Mouse (Mus musculus) right cerebral cortex, postnatal 36 days (tissue): ENCODE measurements around the gene Ghitm.
A peak's percentile ranks its signal among the peaks of the same experiment; 100 is the strongest.
"Not testable (repeated sequence)": the region's sequence is repeated elsewhere in the genome, so short reads cannot be mapped to it uniquely, and the experiment has no call there.

Experiments
- DNase-seq, 2 experiments: peaks; one replicate each; pipeline ENCODE4 v3.0.0; 2022; ENCODE audit warnings: low spot score in 2 of 2, mixed read lengths in 1 of 2

The Ghitm gene

DNA sequence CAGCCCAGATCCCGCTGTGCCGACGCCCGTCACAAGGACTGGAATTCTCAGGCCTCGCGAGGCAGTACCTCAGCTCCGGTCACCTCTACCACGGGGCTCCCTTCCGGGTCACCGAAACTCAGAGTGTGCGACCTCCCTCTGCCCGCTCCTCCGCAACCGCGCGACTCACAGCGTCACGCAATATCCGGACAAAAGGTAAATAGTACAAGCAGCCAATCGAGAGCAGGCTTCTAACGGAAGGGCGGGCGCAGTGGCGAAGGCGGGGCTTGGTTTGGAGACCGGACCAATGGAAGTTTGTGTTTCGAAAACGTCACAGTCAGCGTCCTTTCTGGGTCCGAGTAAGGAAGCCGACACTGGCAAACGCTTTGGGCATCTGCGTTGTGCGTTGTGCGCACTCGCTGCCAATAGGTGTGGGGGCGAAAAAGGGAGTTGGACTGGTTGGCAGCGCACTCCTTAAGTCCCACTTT is at the start of gene Ghitm:
Ghitm (minus strand) TSS at position 146 of the 467 bp plus-strand sequence.
- peak; percentile 99 for DNase-seq

DNA sequence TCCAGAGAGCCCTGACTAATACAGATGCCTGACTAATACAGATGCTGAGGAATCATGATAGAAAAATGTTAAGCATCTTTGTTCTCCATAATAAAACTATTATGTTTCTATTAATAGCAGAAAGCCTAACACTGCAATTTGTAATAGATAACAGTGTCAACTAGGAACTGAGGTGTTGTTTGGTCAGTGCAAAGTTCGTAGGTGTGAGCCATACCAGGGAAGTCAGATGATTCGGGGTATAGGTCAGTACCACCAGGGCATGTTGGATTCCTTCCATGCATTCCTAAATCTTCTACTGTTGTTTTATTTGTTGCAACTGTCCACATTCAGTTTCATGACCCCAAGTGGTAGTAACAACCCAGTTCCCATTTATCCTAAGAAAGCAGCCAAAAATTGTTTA is 49.8 kb upstream of the Ghitm start:
- no peak for DNase-seq

DNA sequence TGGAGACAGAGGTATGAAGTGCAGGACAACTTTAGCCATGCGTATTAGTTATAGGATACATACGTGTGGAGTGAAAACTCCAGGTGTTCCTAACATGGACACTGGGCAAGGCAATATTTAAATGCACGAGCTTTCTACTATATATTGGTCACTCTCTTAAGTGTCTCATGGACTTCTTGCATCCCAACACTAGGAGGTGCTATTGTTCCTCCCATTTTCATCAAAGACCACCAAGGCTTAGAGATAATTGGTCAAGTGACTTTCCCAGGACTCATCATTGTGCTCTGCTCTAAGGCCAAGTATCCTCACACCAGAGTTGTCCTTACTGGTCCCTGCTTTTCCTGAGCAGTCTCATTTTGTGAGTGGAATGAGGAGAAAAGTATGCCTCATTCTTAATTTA is 39.4 kb upstream of the Ghitm start:
- DNase-seq = no peak

DNA sequence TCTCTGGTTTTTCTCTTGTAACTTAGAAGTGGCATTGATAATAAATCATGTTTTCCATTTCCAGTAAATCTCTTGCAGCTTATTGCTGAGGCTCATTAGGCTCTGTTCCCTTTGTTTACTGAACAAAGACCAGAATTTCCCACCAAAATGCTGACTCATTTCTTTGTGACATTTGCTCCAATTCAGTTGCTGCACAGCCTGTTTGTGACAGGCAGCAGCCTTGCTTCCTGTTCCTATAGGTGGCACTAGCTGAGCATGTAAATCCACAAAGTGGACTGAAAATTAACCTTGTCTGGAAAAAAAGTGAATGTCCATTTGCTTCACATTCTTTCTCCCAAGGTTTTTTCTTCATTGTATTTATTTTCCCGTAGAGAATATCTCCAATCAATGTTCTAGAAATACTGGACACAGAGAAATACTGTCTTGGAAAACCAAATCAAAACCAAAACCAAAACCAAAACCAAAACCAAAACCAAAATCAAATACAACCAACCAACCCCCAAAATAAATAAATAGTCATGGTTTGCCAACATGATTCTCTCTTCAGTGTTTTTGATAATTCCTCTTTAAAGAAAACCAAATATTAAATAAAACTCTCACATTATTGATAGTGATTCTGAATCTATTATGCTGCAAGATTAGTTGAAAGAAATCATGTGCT is 30.3 kb upstream of the Ghitm start:
- peak in 1 of 2 experiments; percentile 8 for DNase-seq

DNA sequence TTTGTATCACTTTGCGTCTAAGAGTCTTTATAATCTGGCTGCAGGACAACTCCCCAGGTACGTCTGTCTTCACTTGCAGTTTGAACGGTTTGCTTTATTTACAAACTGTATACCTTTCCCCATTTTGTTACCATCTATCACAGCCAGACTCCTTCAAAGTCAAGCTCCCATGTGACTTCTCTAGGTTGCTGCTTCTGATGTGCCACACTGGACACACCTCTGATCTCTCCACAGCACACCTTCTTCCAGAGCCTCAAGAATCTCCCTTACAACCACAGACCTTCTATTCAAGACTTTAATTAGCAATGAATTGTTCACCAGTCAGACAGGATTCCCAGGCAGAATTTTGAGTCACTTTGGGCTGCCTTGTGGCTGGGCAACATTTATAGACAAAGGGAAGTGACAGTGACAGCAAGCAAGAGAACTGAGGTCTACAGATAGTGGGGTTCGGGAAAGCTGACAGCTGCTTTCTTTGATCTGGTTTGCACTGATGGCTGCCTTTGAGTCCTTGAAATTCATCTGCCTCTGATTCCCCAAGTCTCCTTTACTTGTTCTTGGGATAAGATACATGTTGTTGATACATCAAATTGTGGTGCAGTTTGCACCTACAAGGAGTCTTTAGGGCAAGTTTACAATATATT is 29.4 kb upstream of the Ghitm start:
- no peak for DNase-seq

DNA sequence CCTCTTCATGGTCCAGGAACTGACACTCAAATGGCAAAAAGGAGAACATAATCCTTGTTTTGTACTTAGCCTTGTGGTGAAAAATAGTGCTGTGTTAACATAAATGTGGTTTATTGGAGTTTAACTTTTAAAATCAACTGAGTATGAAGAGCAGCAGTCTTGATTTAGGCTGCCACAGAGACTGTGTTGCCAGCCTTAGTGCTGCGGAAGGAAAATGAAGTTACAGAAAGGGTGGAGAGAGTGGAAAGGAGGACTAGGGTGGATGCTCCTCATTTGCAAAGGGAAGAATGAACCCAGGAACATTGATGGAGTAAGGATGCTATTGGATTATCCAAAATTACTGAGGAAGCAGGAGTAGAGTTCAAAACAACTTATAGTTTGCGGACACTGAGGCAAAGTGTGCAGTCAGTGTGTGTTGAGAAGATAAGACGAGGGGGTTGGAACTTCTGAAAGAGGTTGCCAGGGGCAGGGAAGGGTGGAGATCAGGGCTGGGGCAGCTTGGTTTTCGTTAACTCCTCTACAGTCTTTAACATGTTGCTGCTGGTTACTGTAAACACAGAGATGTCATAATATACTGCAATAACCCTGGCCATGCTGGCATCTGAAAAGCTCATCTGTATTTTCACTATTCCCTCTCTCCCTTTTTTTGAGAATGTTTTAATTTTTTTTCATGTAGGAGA is 28.3 kb upstream of the Ghitm start:
- DNase-seq = no peak

DNA sequence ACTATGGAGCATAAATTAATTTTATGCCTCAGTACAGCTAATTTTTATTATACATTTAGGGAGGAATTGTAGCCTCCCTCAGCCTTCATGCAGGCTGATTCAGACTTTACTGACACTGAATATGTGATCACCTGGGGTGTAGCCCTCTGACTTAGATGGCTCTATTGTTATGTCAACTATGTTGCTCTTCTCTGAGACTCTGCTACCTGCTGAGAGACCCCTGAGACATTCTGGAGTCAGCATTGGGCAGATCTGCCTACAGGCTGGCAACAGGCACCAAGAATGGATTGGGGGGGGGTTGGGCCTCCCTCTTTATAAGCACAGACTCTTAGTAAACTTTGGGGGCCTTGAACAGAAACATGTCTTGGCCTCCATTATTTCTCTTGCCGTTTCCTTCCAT is 19.3 kb upstream of the Ghitm start:
- no peak for DNase-seq

DNA sequence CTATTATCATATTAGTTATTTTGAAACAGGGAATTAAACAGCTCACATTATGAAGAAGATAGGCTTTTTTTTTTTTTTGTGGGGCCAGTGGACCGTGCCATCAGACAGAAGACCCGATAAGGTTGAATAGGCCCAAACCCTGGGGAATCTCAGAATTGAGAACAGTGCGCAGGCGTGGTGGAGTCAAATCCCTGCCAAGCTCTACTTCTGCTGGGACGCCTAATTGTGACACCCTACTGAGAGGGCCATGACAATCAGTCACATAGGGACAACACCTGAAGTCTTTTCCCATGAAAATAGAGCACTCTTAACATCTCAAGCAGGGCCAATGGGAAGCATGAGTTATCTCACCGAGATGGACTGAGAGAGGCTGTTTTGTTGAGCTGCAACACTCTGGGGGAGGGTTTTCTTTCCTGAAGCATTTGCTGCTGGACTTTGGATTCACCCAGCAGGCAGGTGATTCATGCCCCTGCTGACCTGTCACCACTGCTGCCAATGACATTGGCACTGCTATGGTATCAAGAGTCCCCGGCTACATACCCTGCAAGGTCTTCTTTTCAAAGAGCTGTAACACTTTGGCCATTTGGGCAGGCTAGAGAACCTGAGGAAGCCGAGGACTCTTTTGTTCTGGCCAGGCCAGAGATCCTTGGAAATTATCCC is 4.1 kb upstream of the Ghitm start:
- no peak for DNase-seq

DNA sequence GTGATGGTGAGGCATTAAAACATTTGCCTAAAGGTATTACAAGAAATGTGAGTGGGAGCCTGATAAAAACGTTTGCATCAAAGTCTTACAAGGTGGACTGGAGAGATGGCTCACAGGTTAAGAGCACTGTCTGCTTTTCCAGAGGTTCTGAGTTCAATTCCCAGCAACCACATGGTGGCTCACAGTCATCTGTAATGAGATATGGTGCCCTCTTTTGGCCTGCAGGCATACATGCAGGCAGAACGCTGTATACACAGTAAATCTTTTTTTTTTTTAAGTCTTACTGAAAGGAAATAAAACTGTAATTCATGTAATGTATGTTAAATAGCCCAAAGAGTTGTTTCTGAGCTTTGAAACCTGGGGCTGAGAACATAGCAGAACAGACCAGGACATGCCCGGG is 2.5 kb upstream of the Ghitm start:
- DNase-seq = not testable (repeated sequence)

DNA sequence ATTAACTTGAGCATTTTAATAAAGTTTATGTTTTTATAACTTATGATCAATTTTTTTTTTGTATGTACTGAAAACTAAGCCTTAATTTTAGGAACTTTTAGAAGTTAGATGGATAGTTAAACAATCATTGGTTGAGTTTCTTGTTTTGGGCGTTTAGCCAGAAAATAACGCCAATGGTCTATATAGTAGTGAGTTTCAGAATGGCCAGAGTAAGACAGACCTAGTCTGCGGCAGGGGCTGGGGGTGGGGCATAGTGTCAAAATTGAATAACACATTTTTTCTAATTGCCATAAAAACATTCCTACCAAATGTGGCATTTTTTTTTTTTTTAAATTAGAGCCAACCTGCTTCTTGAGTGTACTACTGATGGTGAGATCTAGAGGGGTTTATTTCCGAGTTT is 1.0 kb upstream of the Ghitm start:
- DNase-seq = no peak

DNA sequence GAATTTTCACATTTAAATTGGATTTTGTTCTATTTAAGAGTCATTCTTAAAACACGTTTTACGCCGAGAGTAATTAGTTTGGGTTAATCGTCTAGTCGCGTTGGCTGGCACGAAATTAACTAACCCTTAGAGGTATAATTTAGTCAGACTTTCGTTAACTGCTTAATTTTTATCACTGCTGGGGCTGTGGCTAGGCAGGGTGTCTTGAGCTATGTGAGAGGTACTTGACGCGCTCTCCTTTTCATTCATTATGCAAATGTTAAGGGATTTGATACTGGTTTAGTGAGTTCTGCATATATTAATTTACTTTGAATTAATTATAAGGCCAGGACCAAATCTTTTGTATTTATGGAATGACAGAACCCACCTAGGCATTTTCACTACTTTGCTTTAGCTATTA is 599 bp upstream of the Ghitm start:
- no peak for DNase-seq

DNA sequence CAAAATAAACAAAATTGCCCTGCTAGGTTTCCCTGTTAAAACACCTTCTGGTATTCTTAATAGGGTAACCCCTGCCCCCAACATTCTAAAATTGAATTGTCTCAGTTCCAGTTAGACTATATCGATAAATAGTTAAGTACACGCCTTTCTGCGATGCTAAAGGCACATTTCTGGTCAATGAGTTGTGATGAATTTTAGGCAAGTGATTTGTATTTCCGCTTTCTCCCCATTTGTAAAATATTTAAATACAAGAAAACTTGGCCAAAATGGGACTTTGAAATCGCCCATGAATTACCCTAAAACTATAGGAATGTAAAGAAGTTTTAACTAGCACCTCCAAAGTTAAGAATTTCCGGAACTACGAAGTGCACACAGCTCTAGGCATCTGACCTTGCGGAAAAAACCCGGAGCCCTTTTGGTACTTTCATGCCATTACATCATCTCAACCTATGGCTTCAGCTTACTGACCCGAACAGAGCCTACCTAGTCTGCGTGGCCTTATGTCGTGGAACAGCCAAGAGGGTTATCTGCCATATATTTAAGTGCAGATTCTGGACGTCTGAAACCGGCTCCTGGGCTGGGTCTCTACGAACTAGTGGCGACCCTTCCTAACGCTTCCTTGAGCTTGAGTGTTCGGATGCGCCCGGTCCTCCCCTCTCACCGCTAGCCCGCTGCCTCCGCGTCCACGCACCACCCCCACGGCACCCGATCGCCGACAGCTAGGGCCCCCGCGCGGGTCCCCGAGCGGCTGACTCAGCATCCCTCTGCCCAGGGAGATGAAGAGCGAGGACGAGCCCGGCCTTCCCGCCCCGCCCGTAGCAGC is 557 bp downstream of the Ghitm start:
- peak in 1 of 2 experiments; percentile 28 for DNase-seq

DNA sequence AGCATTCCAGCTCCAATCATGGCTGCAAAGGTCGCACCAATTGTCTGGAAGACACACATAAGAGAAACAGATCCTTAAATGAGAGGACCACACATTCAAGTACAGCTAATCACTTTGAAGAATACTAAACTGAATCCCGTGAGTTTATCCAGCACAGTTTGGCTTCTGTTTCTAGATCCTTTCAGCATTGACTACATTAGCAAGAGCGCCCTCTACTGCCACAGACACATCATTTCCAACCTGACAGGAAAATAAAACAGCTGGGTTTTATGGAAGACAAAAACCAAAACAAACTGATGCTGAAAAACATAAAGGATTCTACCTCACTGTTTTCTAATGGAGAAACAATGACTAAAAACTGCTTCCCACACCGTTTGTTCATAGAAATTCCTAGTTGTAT is 7.4 kb downstream of the Ghitm start:
- DNase-seq = no peak

DNA sequence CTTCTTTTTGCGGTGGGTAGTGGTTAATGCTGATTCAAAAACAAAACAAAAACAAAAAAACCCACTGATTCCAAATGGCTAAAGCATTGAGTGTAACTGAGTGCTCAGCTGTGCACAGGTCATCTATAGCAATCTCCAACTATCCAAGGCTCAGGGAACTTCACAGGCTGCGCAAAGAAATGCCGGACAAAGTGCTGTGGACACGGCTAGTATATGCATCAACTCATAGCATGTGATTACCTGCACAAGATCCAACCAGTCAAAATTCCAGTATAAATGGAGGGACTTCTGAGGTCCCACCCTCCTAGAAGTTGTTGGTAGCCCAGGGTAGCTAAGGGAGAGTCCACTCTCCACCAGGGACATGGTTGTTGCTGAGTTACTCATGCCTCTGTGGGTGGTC is 15.8 kb downstream of the Ghitm start:
- DNase-seq = no peak

DNA sequence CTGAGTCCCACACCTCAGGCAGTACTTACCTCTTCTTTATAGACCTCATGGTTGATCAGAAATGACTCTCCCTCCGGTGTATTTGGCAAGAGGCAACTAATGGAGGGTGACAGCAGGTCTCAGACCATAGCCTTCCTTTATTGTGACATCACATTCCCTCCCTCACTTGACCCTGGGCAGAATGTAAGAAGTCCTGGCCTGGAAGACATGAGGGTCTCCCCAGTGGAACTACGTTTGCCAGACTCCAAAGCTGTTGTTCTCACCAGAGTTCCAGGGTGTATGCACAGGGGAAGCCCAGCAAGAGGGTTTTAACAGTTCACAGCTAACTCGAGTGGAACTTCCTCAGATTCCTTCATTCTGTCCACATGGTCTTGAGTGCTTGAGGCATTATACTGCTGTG is 21.1 kb downstream of the Ghitm start, which contains the start of gene 2610528A11Rik:
2610528A11Rik (minus strand) TSS at position 101 of the 400 bp plus-strand sequence.
- DNase-seq = no peak

DNA sequence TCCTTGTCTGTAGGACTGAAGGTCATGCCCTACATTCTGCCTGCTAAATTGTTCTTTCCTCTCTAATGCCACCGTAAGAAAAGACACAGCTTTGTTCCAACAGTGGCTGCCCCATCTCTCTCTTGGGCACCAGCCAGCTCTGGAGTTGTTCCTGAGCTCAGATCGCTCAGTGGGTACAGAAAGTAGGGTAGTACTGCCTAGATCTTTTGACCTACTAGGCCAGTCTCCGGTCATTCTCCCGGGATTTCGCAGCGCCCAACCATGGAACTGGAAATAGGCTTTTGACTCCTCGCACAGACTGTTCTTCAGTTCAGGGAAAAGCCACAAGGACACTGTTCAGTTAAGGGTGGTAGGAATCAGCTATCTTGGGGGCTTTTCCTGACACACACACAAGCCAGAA is 22.1 kb downstream of the Ghitm start:
- no peak for DNase-seq

DNA sequence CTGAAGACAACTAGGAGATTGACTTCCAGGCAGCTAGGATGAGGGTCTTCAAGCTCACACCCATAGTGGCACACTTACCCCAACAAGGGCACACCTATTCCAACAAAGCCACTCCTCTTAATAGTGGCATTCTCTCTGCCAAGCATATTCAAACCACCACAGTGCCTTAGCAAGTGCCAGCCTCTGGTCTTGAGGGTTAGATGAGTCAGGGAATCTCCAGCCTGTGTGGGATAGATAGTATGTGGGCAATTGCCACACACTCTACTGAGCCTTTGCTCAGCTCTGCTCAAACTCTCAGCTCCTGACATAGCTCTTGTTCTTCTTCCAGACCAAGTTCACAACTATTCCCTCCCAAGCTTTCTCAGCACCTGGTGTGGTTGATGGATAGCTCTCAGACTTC is 23.7 kb downstream of the Ghitm start:
- no peak for DNase-seq

DNA sequence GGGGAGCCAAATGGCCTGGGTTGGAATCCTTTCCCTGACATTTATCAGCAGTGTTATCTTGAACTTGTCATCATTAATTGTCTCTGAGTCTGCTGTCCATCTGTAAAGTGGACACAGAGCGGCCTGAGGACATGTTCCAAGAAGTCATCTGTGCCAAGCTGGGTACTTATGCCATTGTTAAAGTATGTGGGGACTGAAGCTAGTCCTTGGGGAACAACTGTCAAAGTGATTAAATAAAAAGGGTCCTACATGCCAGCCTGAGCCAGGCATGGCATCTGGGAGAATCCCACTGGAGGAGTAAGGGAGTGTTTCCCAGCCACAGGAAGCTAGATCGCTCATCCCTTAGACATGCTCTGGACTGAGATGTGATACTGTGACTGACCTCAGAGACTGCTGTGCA is 24.6 kb downstream of the Ghitm start:
- no peak for DNase-seq

DNA sequence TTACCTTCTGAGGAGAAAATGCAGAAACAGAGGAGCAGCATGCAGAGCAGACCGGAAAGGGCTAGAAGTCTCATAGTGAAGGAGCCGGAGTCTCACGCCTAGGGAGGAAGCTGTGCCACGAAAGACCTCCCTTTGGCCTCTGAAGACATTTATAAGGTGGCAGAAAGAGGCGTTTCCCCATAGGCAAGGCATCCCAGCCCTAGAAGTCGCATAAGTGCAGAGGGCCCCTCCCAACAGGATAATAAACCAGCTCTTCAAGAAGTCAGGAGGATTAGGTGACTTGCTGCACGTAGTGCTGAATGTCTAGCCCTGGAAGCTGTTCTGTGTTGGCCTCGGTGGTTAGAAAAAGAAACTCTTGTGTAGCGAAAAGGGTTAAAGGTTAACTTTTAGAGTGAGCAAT is 25.1 kb downstream of the Ghitm start:
- DNase-seq = no peak

DNA sequence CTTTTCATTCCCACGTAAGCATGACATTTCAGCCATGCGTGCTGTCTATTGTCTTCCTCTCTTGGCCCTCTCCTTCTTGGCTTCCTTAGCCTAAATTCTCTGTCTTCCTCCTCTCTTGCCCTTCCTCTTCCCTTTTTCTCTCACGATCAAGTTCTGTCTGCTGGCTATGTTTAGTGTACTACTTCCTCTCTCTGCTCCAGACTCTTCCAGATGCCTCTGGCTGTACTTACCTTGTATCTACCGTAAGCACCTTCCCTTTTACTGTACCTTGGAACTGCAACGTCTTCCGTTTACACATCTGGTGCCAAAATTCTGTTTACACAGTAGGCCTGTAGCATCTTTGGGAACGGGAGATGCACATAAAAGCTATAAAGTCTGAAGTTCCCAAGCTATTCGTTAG is 25.6 kb downstream of the Ghitm start:
- no peak for DNase-seq

DNA sequence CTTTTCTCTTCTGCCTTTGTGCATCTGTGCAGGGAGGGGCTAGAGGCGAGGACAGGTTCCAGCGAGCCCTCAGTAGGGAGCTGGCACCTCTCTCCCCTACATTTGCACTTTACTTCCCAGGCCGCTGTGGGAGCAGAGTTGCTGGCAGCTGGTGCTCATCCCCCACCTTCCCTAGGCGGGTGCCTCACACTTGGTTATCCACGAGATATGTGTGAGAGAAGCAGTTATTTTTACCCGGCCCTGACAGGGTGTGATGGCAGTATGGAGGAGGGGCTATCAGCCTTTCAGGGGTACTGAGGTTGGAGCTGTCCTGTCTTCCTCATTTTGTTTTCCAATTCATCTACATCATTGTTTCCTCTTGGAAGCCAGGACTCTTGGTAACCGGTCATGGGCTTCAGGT is 29.2 kb downstream of the Ghitm start:
- DNase-seq = no peak

DNA sequence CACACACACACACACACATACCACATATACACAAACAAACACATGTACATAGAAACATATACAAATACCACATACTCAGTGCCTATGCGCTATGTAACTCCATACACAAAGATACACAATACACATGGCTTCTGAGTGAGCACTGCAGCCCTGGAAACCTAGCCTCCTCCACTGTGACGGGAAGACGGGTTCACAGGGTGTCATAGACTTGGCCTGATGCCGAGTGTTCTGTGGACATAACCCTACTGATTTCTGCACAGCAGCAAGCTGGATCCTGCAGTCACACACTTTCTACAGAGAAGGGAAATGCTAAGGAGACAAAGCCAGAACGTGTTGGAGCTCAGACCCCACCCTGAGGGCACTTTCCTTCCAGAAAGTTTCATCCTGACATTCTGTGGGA is 30.3 kb downstream of the Ghitm start:
- no peak for DNase-seq
